Mouse (Mus musculus) brain, embryonic 14.5 days (tissue): ENCODE data around the gene Rhog.

Experiments
- CTCF ChIP-seq: fragments of 200-500 bp; IDR thresholded peaks from 2 replicates; pipeline ENCODE4 v1.5.1; 2012; ENCODE audit warnings: inconsistent platforms, mild to moderate bottlenecking, moderate library complexity, borderline replicate concordance; ENCODE audit not compliant: insufficient read depth, insufficient read length; ENCODE audit errors: extremely low read depth
- POLR2A ChIP-seq: fragments of 200-500 bp; IDR thresholded peaks from 2 replicates; pipeline ENCODE4 v1.6.1; 2012; ENCODE audit warnings: mild to moderate bottlenecking, inconsistent platforms, borderline replicate concordance; ENCODE audit not compliant: poor library complexity, insufficient read depth, insufficient read length, severe bottlenecking; ENCODE audit errors: extremely low read depth

DNA sequence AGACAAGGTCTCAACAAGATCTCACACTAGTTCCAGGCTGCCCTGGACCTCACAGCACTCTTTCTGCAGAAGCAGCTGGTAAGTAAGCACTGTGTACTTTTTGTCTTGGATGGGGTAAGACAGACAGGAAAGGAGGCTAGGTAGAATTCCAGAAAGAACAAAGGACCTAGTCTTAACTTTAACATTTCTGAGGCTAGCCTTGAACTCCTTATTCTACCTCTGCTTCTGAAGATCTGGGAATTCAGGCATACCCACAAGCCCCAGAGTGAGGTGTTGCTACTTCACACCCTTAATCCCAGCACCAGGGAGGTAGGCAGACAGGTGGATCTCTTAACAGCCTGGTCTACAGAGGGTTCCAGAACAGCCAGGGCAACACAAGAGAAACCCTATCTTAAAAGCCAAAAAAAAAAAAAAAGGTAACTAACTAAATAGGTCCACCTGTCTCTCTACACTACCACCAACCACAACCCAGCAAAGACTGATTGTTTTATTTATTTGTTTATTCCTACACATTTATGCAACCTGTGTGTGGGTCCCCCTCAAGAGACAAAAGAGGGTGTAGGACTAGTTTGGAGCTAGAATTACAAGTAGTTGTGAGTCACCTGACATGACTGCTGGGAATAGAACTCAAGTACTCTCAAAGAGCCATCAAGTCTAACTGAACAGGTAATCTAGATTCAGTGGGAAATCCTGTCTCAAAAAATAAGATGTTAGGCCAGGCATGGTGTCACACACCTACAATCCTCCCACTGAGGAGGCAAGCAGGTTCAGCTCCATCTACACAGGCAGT lies 54.7 kb downstream of the Rhog start:
- TF ChIP-seq CTCF (no peak), POLR2A (no peak)
